Mouse (Mus musculus): ENCODE measurements around the gene Ankdd1a. TPM values are rescaled to one million over a fixed set of nuclear protein-coding genes. Genes with fewer than 3 reads are reported as not detected.

Ankdd1a gene
- total and polyA plus RNA-seq, 3 experiments, result not detected

- Histone ChIP-seq H3K27ac (ENCODE audit: insufficient read depth, low read depth) (no peak overlapping the region), H3K4me1 (ENCODE audit: control insufficient read depth in 1 of 2, insufficient read depth in 2 of 2) (peaks cover 3 to 58% of the 10 kb centered on the region in 2 experiments)
Measured at GRCm38 (mm10) chr9:65558806-65559205, 38.8 kb upstream of the Ankdd1a start.

GRCm38 (mm10) chr9:65556979-65557378 lies 37.0 kb upstream of the Ankdd1a start:
- dilution Hi-C loops (cut with MboI; ENCODE audit: extremely low pct_ligation_motif_present, extremely low pct_unique_long_range_greater_than_20kb, low sequenced_read_pairs) (no loop called here), in situ Hi-C loops (cut with MboI; ENCODE audit: low pct_ligation_motif_present, low pct_unique_long_range_greater_than_20kb, low sequenced_read_pairs) (no loop called here)

More at GRCm38 (mm10) chr9:65558806-65559205, 38.8 kb upstream of the Ankdd1a start:
- DNase-seq (ENCODE audit: extremely low read depth), result no peak
- Histone ChIP-seq H3K79me2 (replicated peaks; ENCODE audit: control insufficient read depth, extremely low read depth, insufficient read depth, poor library complexity, severe bottlenecking) (no peaks in the 10 kb centered on the region), H3K4me3 (replicated peaks in 1 of 3; ENCODE audit: low read depth in 2 of 3, low read length in 2 of 3, poor library complexity in 1 of 3) (no peak overlapping the region), H3K9ac (ENCODE audit: insufficient read depth, low read depth) (no peak overlapping the region), H3K9me3 (replicated peaks; ENCODE audit: low read length) (no peaks in the 10 kb centered on the region), H3K27me3 (replicated peaks) (no peaks in the 10 kb centered on the region), H3K36me3 (replicated peaks in 1 of 2; ENCODE audit: control insufficient read depth in 1 of 2, insufficient read depth in 1 of 2, low read length in 1 of 2) (peaks cover 85 to 98% of the 10 kb centered on the region in 2 experiments), H3K4me2 (ENCODE audit: insufficient read depth, low read depth, poor library complexity, severe bottlenecking) (no peak overlapping the region)
- TF ChIP-seq IRF4 (IDR thresholded peaks at IDR 0.05; ENCODE audit: low read depth, low read length), result no peak
- TF ChIP-seq ZKSCAN1 (IDR thresholded peaks at IDR 0.05; ENCODE audit: borderline replicate concordance, low read depth, low read length), result no peak
- TF ChIP-seq MAX (IDR thresholded peaks at IDR 0.05; ENCODE audit: low read length), result no peak
- TF ChIP-seq MXI1 (IDR thresholded peaks at IDR 0.05; ENCODE audit: low read depth, low read length), result no peak
- no peak for TF ChIP-seq CHD2 (IDR thresholded peaks at IDR 0.05; ENCODE audit: low read length)
- TF ChIP-seq JUND (conservative IDR thresholded peaks at IDR 0.05; ENCODE audit: low read depth, low read length), result no peak
- no peak for TF ChIP-seq RCOR1 (conservative IDR thresholded peaks at IDR 0.05; ENCODE audit: low read depth, low read length)
- TF ChIP-seq HCFC1 (IDR thresholded peaks at IDR 0.05; ENCODE audit: low read depth, low read length), result no peak
- TF ChIP-seq MYC (IDR thresholded peaks at IDR 0.05; ENCODE audit: low read depth, low read length), result no peak
- TF ChIP-seq EP300 (IDR thresholded peaks at IDR 0.05; ENCODE audit: low read length), result no peak
- TF ChIP-seq MAFK (IDR thresholded peaks at IDR 0.05; ENCODE audit: insufficient replicate concordance, low read length), result no peak
- TF ChIP-seq GABPA (IDR thresholded peaks at IDR 0.05; ENCODE audit: insufficient replicate concordance, low read depth, low read length), result no peak
- no peak for TF ChIP-seq CHD1 (IDR thresholded peaks at IDR 0.05; ENCODE audit: low read depth, low read length)
- no peak for TF ChIP-seq SMC3 (IDR thresholded peaks at IDR 0.05; ENCODE audit: low read depth, low read length)
- in situ Hi-C loops (cut with MboI; ENCODE audit: low pct_ligation_motif_present, low pct_unique_long_range_greater_than_20kb, low sequenced_read_pairs) (no loop called here), dilution Hi-C loops (cut with MboI; ENCODE audit: extremely low pct_ligation_motif_present, extremely low pct_unique_long_range_greater_than_20kb, low sequenced_read_pairs) (no loop called here)

More at GRCm38 (mm10) chr9:65556979-65557378, 37.0 kb upstream of the Ankdd1a start:
- no peak for TF ChIP-seq E2F4 (IDR thresholded peaks at IDR 0.05; ENCODE audit: insufficient replicate concordance, low read depth, low read length)
- no peak for TF ChIP-seq BHLHE40 (IDR thresholded peaks at IDR 0.05; ENCODE audit: low read depth, low read length)
- no peak for TF ChIP-seq POLR2AphosphoS2 (IDR thresholded peaks at IDR 0.05; ENCODE audit: low read depth, low read length)
- TF ChIP-seq GABPA (IDR thresholded peaks at IDR 0.05; ENCODE audit: insufficient replicate concordance, low read depth, low read length), result no peak
- TF ChIP-seq RCOR1 (conservative IDR thresholded peaks at IDR 0.05; ENCODE audit: low read depth, low read length), result no peak
- no peak for TF ChIP-seq JUND (conservative IDR thresholded peaks at IDR 0.05; ENCODE audit: low read depth, low read length)
- no peak for TF ChIP-seq ZKSCAN1 (IDR thresholded peaks at IDR 0.05; ENCODE audit: borderline replicate concordance, low read depth, low read length)
- TF ChIP-seq NELFE (IDR thresholded peaks at IDR 0.05; ENCODE audit: low read depth, low read length), result no peak
- TF ChIP-seq SMC3 (IDR thresholded peaks at IDR 0.05; ENCODE audit: low read depth, low read length), result no peak
- no peak for TF ChIP-seq UBTF (IDR thresholded peaks at IDR 0.05; ENCODE audit: low read depth, low read length)
- no peak for TF ChIP-seq EP300 (IDR thresholded peaks at IDR 0.05; ENCODE audit: low read length)
- TF ChIP-seq ZMIZ1 (IDR thresholded peaks at IDR 0.05; ENCODE audit: low read depth, low read length), result no peak
- no peak for TF ChIP-seq ELF1 (IDR thresholded peaks at IDR 0.05; ENCODE audit: low read depth, low read length)
- TF ChIP-seq TBP (conservative IDR thresholded peaks at IDR 0.05; ENCODE audit: low read depth, low read length), result no peak
- Histone ChIP-seq H3K9ac (ENCODE audit: insufficient read depth, low read depth) (no peak overlapping the region), H3K79me2 (replicated peaks; ENCODE audit: control insufficient read depth, extremely low read depth, insufficient read depth, poor library complexity, severe bottlenecking) (no peaks in the 10 kb centered on the region), H3K36me3 (replicated peaks in 1 of 2; ENCODE audit: control insufficient read depth in 1 of 2, insufficient read depth in 1 of 2, low read length in 1 of 2) (peaks cover 67 to 90% of the 10 kb centered on the region in 2 experiments), H3K4me1 (ENCODE audit: control insufficient read depth in 1 of 2, insufficient read depth in 2 of 2) (peaks cover 4 to 66% of the 10 kb centered on the region in 2 experiments), H3K27me3 (replicated peaks) (no peaks in the 10 kb centered on the region), H3K27ac (ENCODE audit: insufficient read depth, low read depth) (no peak overlapping the region), H3K9me3 (replicated peaks; ENCODE audit: low read length) (no peaks in the 10 kb centered on the region), H3K4me3 (replicated peaks in 1 of 3; ENCODE audit: low read depth in 2 of 3, low read length in 2 of 3, poor library complexity in 1 of 3) (no peak overlapping the region), H3K4me2 (ENCODE audit: insufficient read depth, low read depth, poor library complexity, severe bottlenecking) (no peak overlapping the region)
- no peak for DNase-seq (ENCODE audit: extremely low read depth)

Measured in CH12.LX (cell line).